Mouse (Mus musculus) left cerebral cortex, adult 2 months (tissue): ENCODE data around the gene Dut. TPM values are rescaled to one million over a fixed set of nuclear protein-coding genes. Genes with fewer than 3 reads are reported as not detected.

ENCODE experiments used
- DNase-seq, 2 experiments: peaks; one replicate each; pipeline ENCODE4 v3.0.0; 2021 to 2022; ENCODE audit warnings: low spot score in 2 of 2, mixed read lengths in 1 of 2; ENCODE audit errors: extremely low spot score in 1 of 2
- H3K27ac ChIP-seq: fragments of 200-600 bp; 2 replicates; pipeline ENCODE4 v1.8.1; 2022
- H3K4me3 ChIP-seq: fragments of 200-600 bp; 2 replicates; pipeline ENCODE4 v1.8.1; 2022
- CTCF ChIP-seq: fragments of 200-600 bp; IDR thresholded peaks from 2 replicates; pipeline ENCODE4 v1.8.1; 2022; ENCODE audit warnings: antibody characterized with exemption, mild to moderate bottlenecking, moderate library complexity
- intact Hi-C: fragments of 180-260 bp; cut with DNase I; formaldehyde crosslinking; loops from one replicate; pipeline ENCODE4 v1.15.1; 2025
- total RNA-seq, 2 experiments: library from RNA; stranded (reverse); gene quantifications; 2 replicates each; pipeline ENCODE4 v1.2.3; 2021

Gene Dut
- total RNA-seq, 2 experiments from 2014 or later: 23.7 to 26.7 TPM

GRCm38 (mm10) chr2:125290197-125290965 is 43.4 kb downstream of the Dut start:
- intact Hi-C loops: no loop called here
- no peak for DNase-seq
- Histone ChIP-seq H3K4me3 (no peak overlapping the region), H3K27ac (no peak overlapping the region)
- no peak for TF ChIP-seq CTCF

- TF ChIP-seq CTCF: no peak
- H3K4me3 ChIP-seq: no peak overlapping the region
- intact Hi-C loops: no loop called here
- H3K27ac ChIP-seq: no peak overlapping the region
- no peak for DNase-seq
Measured at GRCm38 (mm10) chr2:125291101-125291500, 44.1 kb downstream of the Dut start.

- intact Hi-C loops: no loop called here
- no peak overlapping the region for H3K27ac ChIP-seq
Measured at GRCm38 (mm10) chr2:125292616-125293015, 45.6 kb downstream of the Dut start.

GRCm38 (mm10) chr2:125293969-125294491 is 47.0 kb downstream of the Dut start:
- no peak for TF ChIP-seq CTCF
- Histone ChIP-seq H3K27ac (no peak overlapping the region), H3K4me3 (no peak overlapping the region)
- no peak for DNase-seq
- intact Hi-C loops: no loop called here

More at GRCm38 (mm10) chr2:125292616-125293015, 45.6 kb downstream of the Dut start:
- no peak for DNase-seq
- H3K4me3 ChIP-seq: no peak overlapping the region
- no peak for TF ChIP-seq CTCF

GRCm38 (mm10) chr2:125295526-125295925 is 48.5 kb downstream of the Dut start:
- intact Hi-C loops: no loop called here
- H3K27ac ChIP-seq: no peak overlapping the region
- no peak overlapping the region for H3K4me3 ChIP-seq
- no peak for DNase-seq
- TF ChIP-seq CTCF: no peak

GRCm38 (mm10) chr2:125298841-125299240 is 51.9 kb downstream of the Dut start:
- Histone ChIP-seq H3K4me3 (no peak overlapping the region), H3K27ac (no peak overlapping the region)
- DNase-seq: no peak
- intact Hi-C loops: no loop called here
- no peak for TF ChIP-seq CTCF

- intact Hi-C loops: loop anchor here (1.0 to 2.0 kb wide), 2 partner anchors 45 to 179 kb away; no protein-coding TSS in a partner anchor
- no peak for DNase-seq
- H3K4me3 ChIP-seq: no peak overlapping the region
- TF ChIP-seq CTCF: no peak
- H3K27ac ChIP-seq: no peak overlapping the region
Measured at GRCm38 (mm10) chr2:125301877-125302624, 55.1 kb downstream of the Dut start.

- intact Hi-C loops: loop anchor here (1.0 to 2.0 kb wide), 2 partner anchors 44 to 179 kb away; no protein-coding TSS in a partner anchor
- Histone ChIP-seq H3K27ac (no peak overlapping the region), H3K4me3 (no peak overlapping the region)
- TF ChIP-seq CTCF: no peak
- DNase-seq: peak; percentile 23 to 47
Measured at GRCm38 (mm10) chr2:125302625-125302924, 55.6 kb downstream of the Dut start.

- no peak overlapping the region for H3K4me3 ChIP-seq
- intact Hi-C loops: loop anchor here (1.0 to 2.0 kb wide), 2 partner anchors 41 to 43 kb away; no protein-coding TSS in a partner anchor
- DNase-seq: no peak
- TF ChIP-seq CTCF: peak; percentile 46
- no peak overlapping the region for H3K27ac ChIP-seq
Measured at GRCm38 (mm10) chr2:125303764-125304384, 56.9 kb downstream of the Dut start.

- intact Hi-C loops: no loop called here
- no peak for TF ChIP-seq CTCF
- no peak for DNase-seq
- no peak overlapping the region for H3K27ac ChIP-seq
- no peak overlapping the region for H3K4me3 ChIP-seq
Measured at GRCm38 (mm10) chr2:125304746-125305145, 57.8 kb downstream of the Dut start.

GRCm38 (mm10) chr2:125305671-125306070 is 58.7 kb downstream of the Dut start:
- no peak overlapping the region for H3K27ac ChIP-seq
- intact Hi-C loops: no loop called here
- DNase-seq: peak in 1 of 2 experiments; percentile 16
- no peak overlapping the region for H3K4me3 ChIP-seq
- no peak for TF ChIP-seq CTCF

Other genes starting within 250 kb of the Dut start
- gene Slc24a5, start 179.1 kb upstream of the Dut start, total RNA-seq: under 1 TPM in 1 of 2 experiments, not detected in 1; 0.23 TPM
- gene Myef2, start 123.5 kb upstream of the Dut start, total RNA-seq: 10 to 100 TPM; 87.4 to 99.1 TPM
- 10 to 100 TPM in 1 of 2 experiments, 1 to 10 TPM in 1; 9.7 to 11.0 TPM for gene Ctxn2, start 110.5 kb upstream of the Dut start, total RNA-seq
- gene Slc12a1, start 94.7 kb upstream of the Dut start, total RNA-seq: under 1 TPM; 0.07 to 0.16 TPM